Mouse (Mus musculus): ENCODE results near the gene Klk1b11. TPM values are rescaled to one million over a fixed set of nuclear protein-coding genes. Genes with fewer than 3 reads are reported as not detected.
"Not testable (repeated sequence)": the region's sequence is repeated elsewhere in the genome, so short reads cannot be mapped to it uniquely, and the experiment has no call there.

The Klk1b11 gene
- 1.0 and 1.1 TPM in 2 replicates for polyA plus RNA-seq (2015; fragmentation: Nextera tagmentation; extraction: Ambion mirVana)

DNA sequence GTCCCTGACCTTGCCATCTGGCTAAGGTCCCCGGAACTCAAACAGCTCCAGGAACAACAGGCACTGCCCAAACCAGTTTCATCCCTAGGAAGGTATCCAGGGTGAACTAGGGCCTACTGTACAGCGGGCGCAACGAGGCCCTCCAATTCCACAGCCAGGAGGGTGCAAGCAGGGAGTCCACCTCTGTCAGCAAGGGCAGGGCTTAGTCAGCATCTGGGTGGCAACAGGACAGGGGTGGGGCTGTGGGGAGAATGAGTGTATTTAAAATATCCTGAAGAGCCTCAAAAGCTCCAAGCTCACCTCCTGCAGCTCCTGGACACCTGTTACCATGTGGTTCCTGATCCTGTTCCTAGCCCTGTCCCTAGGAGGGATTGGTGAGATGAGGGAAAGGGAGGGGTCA, at the start of gene Klk1b11:
TSS of gene Klk1b11 (plus strand) at position 301 of the 400 bp plus-strand sequence.
- DNase-seq (ENCODE audit: low spot score): not testable (repeated sequence)

DNA sequence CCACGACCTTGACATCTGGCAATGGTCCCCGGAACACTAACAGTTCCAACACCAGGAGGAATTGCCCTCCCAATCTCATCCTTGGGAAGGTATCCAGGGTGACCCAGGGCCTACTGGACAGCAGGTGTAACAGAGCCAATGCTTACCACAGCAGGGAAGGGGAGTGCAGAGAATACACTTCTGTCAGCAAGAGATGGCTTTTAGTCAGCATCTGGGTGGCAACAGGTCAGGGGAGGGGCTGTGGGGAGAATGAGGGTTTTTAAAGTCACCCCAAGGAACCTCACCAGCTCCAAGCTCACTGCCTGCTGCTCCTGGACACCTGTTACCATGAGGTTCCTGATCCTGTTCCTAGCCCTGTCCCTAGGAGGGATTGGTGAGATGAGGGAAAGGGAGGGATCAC, 45.3 kb upstream of the Klk1b11 start, which contains the start of gene Klk1b8:
TSS of gene Klk1b8 (plus strand) at position 301 of the 400 bp plus-strand sequence.
- DNase-seq (ENCODE audit: low spot score): no peak

DNA sequence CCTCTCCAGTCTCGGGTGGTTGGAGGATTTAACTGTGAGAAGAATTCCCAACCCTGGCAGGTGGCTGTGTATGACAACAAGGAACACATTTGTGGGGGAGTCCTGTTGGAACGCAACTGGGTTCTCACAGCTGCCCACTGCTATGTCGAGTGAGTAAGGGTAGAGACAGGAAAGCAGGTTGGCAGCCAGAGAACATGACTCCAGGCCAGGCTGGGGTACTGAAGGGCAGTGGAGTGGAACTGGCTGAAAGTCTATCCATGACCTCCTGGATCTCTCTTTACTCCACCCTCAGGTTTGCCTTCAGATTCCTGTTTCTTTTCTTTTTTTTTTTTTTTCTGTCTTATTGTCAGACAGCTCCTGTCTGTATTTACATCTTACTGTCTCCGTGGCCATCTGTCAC, 43.0 kb upstream of the Klk1b11 start:
- no peak for DNase-seq (ENCODE audit: low spot score)

DNA sequence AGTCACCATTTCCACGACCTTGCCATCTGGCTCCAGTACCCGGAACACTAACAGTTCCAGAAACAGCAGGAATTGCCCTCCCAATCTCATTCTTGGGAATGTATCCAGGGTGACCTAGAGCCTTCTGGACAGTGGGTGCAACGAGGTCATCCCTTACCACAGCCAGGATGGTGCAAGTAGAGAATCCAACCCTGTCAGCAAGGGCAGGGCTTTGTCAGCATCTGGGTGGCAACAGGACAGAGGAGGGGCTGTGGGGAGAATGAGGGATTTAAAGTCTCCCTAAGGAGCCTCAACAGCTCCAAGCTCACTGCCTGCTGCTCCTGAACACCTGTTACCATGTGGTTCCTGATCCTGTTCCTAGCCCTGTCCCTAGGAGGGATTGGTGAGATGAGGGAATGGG, 29.2 kb upstream of the Klk1b11 start, which contains the start of gene Klk1b1:
TSS of gene Klk1b1 (plus strand) at position 301 of the 400 bp plus-strand sequence.
- no peak for DNase-seq (ENCODE audit: low spot score)

DNA sequence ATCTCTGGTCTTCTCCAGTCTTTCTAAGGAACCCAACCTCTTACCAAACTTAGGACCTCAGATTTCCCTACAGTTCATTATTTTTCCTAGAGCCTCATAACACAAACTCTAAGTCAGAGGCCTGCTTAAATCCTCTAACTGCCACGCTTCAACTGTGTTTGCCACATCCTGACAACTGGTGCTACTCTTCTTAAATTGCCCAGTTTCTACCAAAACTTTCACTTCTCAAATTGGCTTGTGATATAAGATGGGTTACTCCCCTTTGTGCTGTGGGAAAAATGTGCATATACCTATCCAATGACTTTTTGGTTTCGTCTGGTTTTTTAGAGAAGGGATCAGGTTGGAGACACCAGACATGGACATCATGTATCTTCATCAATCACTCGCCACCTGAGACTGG, 28.6 kb upstream of the Klk1b11 start:
- DNase-seq (ENCODE audit: low spot score): no peak

DNA sequence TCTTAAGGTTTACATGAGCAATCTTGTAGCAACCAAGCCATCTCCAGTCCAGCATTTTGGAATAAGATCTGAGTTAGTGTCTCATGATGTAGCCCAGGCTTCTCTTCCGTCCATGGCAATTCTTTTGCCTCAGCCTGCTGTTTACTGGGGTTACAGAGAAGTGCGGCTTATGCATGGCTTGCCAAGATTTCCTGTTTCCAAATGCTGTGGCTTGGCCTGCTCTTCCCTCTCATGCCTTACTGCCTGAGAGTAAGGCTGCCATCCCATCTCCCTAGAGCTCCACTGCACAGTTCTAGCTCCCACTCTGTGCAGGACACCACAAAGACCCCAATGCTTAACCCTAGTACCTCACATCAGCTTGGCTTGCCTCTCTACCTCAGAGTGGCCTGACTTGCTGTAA, 28.1 kb upstream of the Klk1b11 start:
- no peak for DNase-seq (ENCODE audit: low spot score)

DNA sequence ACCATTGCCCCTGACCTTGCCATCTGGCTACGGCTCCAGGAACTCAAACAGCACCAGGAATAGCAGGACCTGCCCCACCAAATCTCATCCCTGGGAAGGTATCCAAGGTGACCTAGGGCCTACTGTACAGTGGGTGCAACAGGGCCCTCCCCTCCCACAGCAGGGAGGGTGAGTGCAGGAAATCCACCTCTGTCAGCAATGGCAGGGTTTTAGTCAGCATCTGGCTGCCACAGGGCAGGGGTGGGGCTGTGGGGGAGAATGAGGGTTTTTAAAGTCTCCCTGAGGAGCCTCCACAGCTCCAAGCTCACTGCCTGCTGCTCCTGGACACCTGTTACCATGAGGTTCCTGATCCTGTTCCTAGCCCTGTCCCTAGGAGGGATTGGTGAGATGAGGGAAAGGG, 19.9 kb upstream of the Klk1b11 start, which contains the start of gene Klk1b9:
TSS of gene Klk1b9 (plus strand) at position 301 of the 400 bp plus-strand sequence.
- DNase-seq (ENCODE audit: low spot score): not testable (repeated sequence)

DNA sequence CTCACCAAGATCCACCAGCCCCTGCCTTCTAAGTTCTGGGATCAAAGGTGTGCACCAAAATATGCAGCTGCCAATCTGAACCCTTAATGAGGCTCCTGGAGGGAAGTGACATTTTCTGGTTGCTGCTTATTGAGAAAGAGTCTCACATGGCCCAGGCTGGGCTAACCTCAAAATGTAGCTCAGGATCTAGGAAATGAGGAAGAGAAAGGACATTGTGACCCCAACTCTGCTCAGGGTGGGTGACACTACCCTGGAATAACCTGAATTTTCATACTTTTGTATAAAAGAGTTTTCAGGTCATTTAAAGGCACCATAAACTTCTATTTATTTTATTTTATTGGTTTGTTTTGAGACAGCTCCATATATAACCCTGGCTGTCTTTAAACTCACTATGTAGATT, 10.0 kb upstream of the Klk1b11 start:
- DNase-seq (ENCODE audit: low spot score): no peak

DNA sequence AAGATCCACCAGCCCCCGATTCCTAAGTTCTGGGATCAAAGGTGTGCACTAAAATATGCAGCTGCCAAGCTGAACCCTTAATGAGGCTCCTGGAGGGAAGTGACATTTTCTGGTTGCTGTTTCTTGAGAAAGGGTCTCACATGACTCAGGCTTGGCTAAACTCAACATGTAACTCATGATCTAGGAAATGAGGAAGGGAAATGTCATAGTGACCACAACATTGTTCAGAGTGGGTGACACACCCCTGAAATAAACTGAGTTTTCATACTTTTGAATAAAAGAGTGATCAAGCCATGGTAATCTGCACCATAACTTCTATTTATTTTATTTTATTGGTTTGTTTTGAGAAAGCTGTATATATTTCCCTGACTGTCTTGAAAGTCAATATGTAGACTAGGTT, 856 bp upstream of the Klk1b11 start:
- DNase-seq (ENCODE audit: low spot score): not testable (repeated sequence)

DNA sequence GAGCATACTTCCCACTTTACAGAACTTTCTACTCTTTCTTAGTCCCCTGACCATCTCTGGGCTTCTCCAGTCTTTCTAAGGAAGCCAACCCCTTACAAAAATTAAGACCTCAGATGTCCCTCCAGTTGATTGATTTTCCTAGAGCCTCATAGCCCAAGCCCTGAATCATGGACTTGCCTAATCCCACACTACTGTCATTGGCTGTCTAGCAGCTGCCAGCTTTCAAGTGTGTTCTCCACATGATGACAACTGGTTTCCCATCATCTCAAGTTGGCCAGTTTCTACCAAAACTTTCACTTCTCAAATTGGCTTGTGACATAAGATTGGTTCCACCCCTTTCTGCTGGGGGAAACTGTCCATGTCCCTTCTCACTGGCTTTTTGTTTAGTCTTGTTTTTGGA, 9.2 kb downstream of the Klk1b11 start:
- DNase-seq (ENCODE audit: low spot score): no peak

DNA sequence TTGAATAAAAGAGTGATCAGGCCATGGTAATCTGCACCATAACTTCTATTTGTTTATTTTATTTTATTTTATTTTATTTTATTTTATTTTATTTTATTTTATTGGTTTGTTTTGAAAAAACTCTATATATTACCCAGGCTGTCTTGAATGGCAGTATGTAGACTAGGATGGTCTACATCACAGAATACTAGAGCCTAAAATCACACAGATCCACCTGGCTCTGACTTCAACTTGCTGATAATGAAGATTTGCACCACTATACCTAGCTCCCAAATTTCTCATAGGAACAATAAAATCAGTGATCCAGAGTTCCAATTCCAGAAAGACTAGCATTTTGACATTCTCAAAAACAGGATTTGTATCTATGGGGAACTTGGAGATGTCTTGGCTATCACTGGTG, 16.2 kb downstream of the Klk1b11 start, which contains the start of gene Klk1b26:
TSS of gene Klk1b26 (plus strand) at position 301 of the 400 bp plus-strand sequence.
- not testable (repeated sequence) for DNase-seq (ENCODE audit: low spot score)

DNA sequence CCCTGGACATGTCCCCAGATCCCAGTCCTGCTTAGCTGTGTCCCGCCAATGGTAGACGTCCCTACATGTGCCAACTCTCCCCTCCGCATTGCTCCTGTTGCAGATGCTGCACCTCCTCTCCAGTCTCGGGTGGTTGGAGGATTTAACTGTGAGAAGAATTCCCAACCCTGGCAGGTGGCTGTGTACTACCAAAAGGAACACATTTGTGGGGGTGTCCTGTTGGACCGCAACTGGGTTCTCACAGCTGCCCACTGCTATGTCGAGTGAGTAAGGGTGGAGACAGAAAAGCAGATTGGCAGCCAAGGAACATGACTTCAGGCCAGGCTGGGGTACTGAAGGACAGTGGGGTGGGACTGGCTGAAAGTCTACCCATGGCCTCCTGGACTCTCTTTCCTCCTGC, 19.0 kb downstream of the Klk1b11 start:
- DNase-seq (ENCODE audit: low spot score): not testable (repeated sequence)

DNA sequence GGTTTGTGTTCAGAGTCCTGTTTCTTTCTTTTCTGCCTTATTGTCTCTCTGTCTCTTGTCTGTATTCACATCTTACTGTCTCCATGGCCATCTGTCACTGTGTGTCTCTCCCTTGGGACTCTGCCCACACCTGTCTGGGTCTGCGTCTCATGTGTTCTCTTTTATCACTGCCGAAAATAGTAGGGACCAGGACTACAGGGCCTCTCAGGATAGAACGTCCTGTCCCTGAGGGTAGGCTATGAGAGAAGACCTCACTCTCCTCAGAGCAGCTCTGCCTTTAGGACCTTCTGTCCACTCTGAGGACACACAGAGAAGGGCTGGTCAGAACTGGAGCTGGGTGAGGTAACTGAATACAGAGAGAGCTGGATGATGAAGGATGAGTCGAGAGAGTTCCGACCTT, 19.4 kb downstream of the Klk1b11 start:
- no peak for DNase-seq (ENCODE audit: low spot score)

Other genes with a start within 250 kb of the Klk1b11 start
- not detected in 2 replicates for gene Klk12, start 227.0 kb upstream of the Klk1b11 start, polyA plus RNA-seq (2015; fragmentation: Nextera tagmentation; extraction: Ambion mirVana)
- 0.51 and 0.96 TPM in 2 replicates for gene Klk11, start 221.3 kb upstream of the Klk1b11 start, polyA plus RNA-seq (2015; fragmentation: Nextera tagmentation; extraction: Ambion mirVana)
- gene Klk10, start 214.8 kb upstream of the Klk1b11 start, polyA plus RNA-seq (2015; fragmentation: Nextera tagmentation; extraction: Ambion mirVana): 0.55 and 0.63 TPM in 2 replicates
- 0.19 and 0.30 TPM in 2 replicates for gene Klk9, start 204.0 kb upstream of the Klk1b11 start, polyA plus RNA-seq (2015; fragmentation: Nextera tagmentation; extraction: Ambion mirVana)
- 37.9 and 44.9 TPM in 2 replicates for gene Klk8, start 198.3 kb upstream of the Klk1b11 start, polyA plus RNA-seq (2015; fragmentation: Nextera tagmentation; extraction: Ambion mirVana)
- gene Klk7, start 184.6 kb upstream of the Klk1b11 start, polyA plus RNA-seq (2015; fragmentation: Nextera tagmentation; extraction: Ambion mirVana): 1.1 and 1.4 TPM in 2 replicates
- 0.92 and 1.7 TPM in 2 replicates for gene Klk6, start 171.4 kb upstream of the Klk1b11 start, polyA plus RNA-seq (2015; fragmentation: Nextera tagmentation; extraction: Ambion mirVana)
- gene Klk5, start 153.9 kb upstream of the Klk1b11 start, polyA plus RNA-seq (2015; fragmentation: Nextera tagmentation; extraction: Ambion mirVana): 0.84 and 0.91 TPM in 2 replicates
- 0.65 and 1.4 TPM in 2 replicates for gene Klk4, start 114.7 kb upstream of the Klk1b11 start, polyA plus RNA-seq (2015; fragmentation: Nextera tagmentation; extraction: Ambion mirVana)
- gene Klk15, start 62.1 kb upstream of the Klk1b11 start, polyA plus RNA-seq (2015; fragmentation: Nextera tagmentation; extraction: Ambion mirVana): not detected in 2 replicates
- gene Klk1b8, start 45.2 kb upstream of the Klk1b11 start, polyA plus RNA-seq (2015; fragmentation: Nextera tagmentation; extraction: Ambion mirVana): 0.60 and 0.72 TPM in 2 replicates
- 0.38 and 0.42 TPM in 2 replicates for gene Klk1b1, start 29.1 kb upstream of the Klk1b11 start, polyA plus RNA-seq (2015; fragmentation: Nextera tagmentation; extraction: Ambion mirVana)
- gene Klk1b9, start 19.8 kb upstream of the Klk1b11 start, polyA plus RNA-seq (2015; fragmentation: Nextera tagmentation; extraction: Ambion mirVana): 1.7 and 2.1 TPM in 2 replicates
- gene Klk1b26, start 16.3 kb downstream of the Klk1b11 start, polyA plus RNA-seq (2015; fragmentation: Nextera tagmentation; extraction: Ambion mirVana): 0.68 and 0.87 TPM in 2 replicates
- 0.27 and 0.57 TPM in 2 replicates for gene Klk1b27, start 56.4 kb downstream of the Klk1b11 start, polyA plus RNA-seq (2015; fragmentation: Nextera tagmentation; extraction: Ambion mirVana)
- 0.53 TPM in 1 of 2 replicates, not detected in the other for gene Klk1b21, start 106.5 kb downstream of the Klk1b11 start, polyA plus RNA-seq (2015; fragmentation: Nextera tagmentation; extraction: Ambion mirVana)
- 0.80 and 1.1 TPM in 2 replicates for gene Klk1b22, start 116.8 kb downstream of the Klk1b11 start, polyA plus RNA-seq (2015; fragmentation: Nextera tagmentation; extraction: Ambion mirVana)
- gene Klk1b16, start 140.9 kb downstream of the Klk1b11 start, polyA plus RNA-seq (2015; fragmentation: Nextera tagmentation; extraction: Ambion mirVana): 0.33 TPM in 2 replicates
- not detected in 2 replicates for gene Klk1b24, start 192.4 kb downstream of the Klk1b11 start, polyA plus RNA-seq (2015; fragmentation: Nextera tagmentation; extraction: Ambion mirVana)
- 0.31 and 0.63 TPM in 2 replicates for gene Klk1b3, start 202.3 kb downstream of the Klk1b11 start, polyA plus RNA-seq (2015; fragmentation: Nextera tagmentation; extraction: Ambion mirVana)
- gene Klk1b4, start 211.6 kb downstream of the Klk1b11 start, polyA plus RNA-seq (2015; fragmentation: Nextera tagmentation; extraction: Ambion mirVana): 0.33 and 0.50 TPM in 2 replicates
- gene Klk1b5, start 220.1 kb downstream of the Klk1b11 start, polyA plus RNA-seq (2015; fragmentation: Nextera tagmentation; extraction: Ambion mirVana): 0.10 TPM in 1 of 2 replicates, not detected in the other
- 2.2 and 3.8 TPM in 2 replicates for gene Klk1, start 229.5 kb downstream of the Klk1b11 start, polyA plus RNA-seq (2015; fragmentation: Nextera tagmentation; extraction: Ambion mirVana)
- not detected in 2 replicates for gene Gm36864, start 240.3 kb downstream of the Klk1b11 start, polyA plus RNA-seq (2015; fragmentation: Nextera tagmentation; extraction: Ambion mirVana)